Mouse (Mus musculus) lung, adult 2 months (tissue): ENCODE measurements around the gene Grn.

ENCODE experiments used
- CTCF ChIP-seq: fragments of 200-500 bp; IDR thresholded peaks from 2 replicates; pipeline ENCODE4 v1.5.1; 2011; ENCODE audit warnings: mild to moderate bottlenecking, low read length, control low read depth; ENCODE audit not compliant: insufficient read depth
- POLR2A ChIP-seq: fragments of 200-500 bp; IDR thresholded peaks from 2 replicates; pipeline ENCODE4 v1.6.1; 2011; ENCODE audit warnings: low read depth, mild to moderate bottlenecking, control low read depth, low read length, borderline replicate concordance; ENCODE audit errors: extremely low read depth

DNA sequence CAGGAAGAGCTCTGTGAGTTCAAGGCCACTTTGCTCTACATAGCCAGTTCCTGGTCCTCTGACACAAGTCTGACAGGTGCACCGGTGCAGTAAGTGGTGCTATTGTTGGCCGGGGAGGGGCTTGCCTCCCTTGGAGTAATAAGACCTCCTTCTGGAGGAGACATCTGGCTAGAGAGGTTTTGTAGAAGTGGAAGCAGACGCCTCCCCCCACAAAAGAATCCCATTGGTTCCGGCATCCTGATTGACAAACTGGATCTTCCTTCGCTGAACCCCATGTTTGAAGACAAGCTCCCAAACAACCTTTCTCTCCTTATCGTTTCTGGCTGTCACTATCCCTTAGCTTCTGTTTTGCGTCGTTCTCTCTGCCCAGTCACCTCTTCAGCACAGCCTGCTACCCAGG, 18.2 kb downstream of the Grn start:
- TF ChIP-seq CTCF (no peak), POLR2A (no peak)
